Mouse (Mus musculus): ENCODE results near the gene Pom121l2. TPM values are rescaled to one million over a fixed set of nuclear protein-coding genes. Genes with fewer than 3 reads are reported as not detected.

Pom121l2 gene
- polyA plus RNA-seq, 1 experiment from 2014 or later, result not detected

DNA sequence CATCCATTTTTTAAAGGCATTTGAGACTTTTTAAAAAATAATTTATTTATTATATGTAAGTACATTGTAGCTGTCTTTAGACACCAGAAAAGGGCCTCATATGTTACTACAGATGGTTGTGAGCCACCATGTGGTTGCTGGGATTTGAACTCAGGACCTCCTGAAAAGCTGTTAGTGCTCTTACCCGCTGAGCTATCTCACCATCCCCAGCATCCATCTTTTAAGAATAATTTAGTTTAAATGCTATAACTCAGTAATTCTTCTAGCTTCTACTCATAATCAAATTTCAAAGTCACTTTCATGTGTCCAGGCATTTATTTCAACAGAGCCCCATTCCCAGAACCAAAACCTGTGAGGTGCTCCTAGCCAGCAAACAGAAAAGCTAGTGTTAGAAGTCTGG is 37.4 kb upstream of the Pom121l2 start:
- Histone ChIP-seq H3K9me3 (ENCODE audit: control insufficient read depth, low read length) (no peaks in the 10 kb centered on the region), H3K36me3 (ENCODE audit: control insufficient read depth, insufficient read depth, low read length) (peaks cover 2% of the 10 kb centered on the region), H3K4me1 (ENCODE audit: control insufficient read depth, insufficient read depth, low read length) (peaks cover 6% of the 10 kb centered on the region; the same call in 1 of the 2 replicates), H3K4me3 (replicated peaks; ENCODE audit: low read depth, low read length) (no peak overlapping the region), H3K27me3 (ENCODE audit: control insufficient read depth, insufficient read depth, low read length) (no peaks in the 10 kb centered on the region), H3K9ac (replicated peaks; ENCODE audit: low read length) (no peak overlapping the region), H3K4me2 (ENCODE audit: low read length) (no peak overlapping the region), H3K27ac (replicated peaks; ENCODE audit: low read depth, low read length) (no peak overlapping the region)
- DNase-seq (no peak), ATAC-seq (ENCODE audit: low FRiP score, low TSS enrichment) (no peak)
- 65% methylated on average over 1 of the region's 1 CpGs for WGBS

GRCm38 (mm10) chr13:21944592-21944925 is 36.4 kb upstream of the Pom121l2 start:
- peaks cover 7% of the 10 kb centered on the region for H3K36me3 ChIP-seq (ENCODE audit: control insufficient read depth, insufficient read depth, low read length)
- ATAC-seq (ENCODE audit: low FRiP score, low TSS enrichment), result no peak; the same call in 1 of the 2 replicates
- peak overlapping the region; percentile 68 for H3K4me2 ChIP-seq (ENCODE audit: low read length)
- no peak overlapping the region; the same call in 1 of the 2 replicates for H3K27ac ChIP-seq (replicated peaks; ENCODE audit: low read depth, low read length)
- DNase-seq, result no peak
- H3K4me3 ChIP-seq (replicated peaks; ENCODE audit: low read depth, low read length), result peak overlapping the region; percentile 77
- peaks cover 6% of the 10 kb centered on the region; the same call in 1 of the 2 replicates for H3K4me1 ChIP-seq (ENCODE audit: control insufficient read depth, insufficient read depth, low read length)
- no peaks in the 10 kb centered on the region for H3K27me3 ChIP-seq (ENCODE audit: control insufficient read depth, insufficient read depth, low read length)
- H3K9ac ChIP-seq (replicated peaks; ENCODE audit: low read length), result peak overlapping the region; percentile 77; the same call in 1 of the 2 replicates
- H3K9me3 ChIP-seq (ENCODE audit: control insufficient read depth, low read length), result no peaks in the 10 kb centered on the region
- 1% methylated on average over 7 of the region's 7 CpGs for WGBS

DNA sequence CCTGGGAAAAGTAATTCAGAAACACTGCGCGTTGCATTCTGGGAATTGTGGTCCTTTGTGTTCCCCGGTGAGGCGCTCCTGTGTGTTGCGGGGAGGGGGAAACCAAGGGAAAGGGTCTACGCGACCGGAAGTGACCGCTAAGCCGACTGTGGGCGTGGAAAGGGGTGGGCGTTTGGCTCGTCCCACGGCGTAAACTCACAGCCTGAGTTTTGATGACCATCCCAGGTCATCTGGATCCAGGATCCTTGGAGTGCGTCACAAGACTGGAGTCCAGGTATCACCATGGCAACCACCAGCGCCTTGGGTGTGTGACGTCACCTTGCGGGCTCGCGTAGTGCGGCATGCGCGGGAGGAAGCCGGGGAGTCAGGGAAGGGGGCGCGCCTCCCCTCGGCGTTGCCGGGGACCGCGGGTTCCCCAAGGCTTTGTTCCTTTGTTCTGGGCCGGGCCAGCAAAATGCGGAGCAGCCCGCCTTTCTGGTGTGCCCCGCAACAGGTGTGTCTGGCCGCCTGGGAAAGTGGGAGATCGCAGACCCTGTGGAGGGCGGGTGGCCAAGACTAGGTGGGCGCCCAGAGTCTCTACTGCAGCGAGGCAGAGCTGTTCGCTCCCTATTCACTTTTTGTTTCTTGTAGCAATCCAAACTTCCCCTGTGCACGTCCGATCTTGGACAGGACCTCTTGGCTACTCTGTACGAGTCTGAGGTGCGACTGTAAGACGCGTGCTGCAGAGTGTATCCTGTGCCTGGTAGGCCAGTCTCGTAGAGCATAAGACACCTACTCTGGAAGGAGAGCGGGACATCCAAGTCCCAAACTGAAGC is 35.9 kb upstream of the Pom121l2 start, which contains the start of gene Zfp184:
Zfp184 (plus strand) TSS at position 169 of the 815 bp plus-strand sequence.
- Histone ChIP-seq H3K4me2 (ENCODE audit: low read length) (peak within 1 kb of the TSS; percentile 68), H3K9ac (replicated peaks; ENCODE audit: low read length) (peak within 1 kb of the TSS; percentile 77)

DNA sequence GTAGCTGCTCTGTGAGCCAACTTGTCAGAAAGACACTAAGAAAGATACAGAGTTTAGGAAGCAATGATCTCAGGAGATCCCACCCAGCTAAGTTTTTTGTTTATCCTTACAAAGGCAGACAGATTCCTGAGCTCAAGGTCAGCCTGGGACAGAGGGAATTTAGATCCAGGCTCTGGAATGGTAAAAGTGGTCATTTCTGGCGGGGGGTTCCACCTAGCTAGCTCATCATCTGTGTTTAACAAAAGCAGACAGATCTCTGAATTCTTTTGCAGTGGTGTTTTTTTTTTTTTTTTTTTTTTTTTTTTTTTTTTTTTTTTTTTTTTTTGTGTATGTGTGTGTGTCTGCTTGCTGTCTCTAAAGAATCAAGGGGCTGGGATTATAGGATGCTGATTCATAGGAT is 11.7 kb upstream of the Pom121l2 start:
- Histone ChIP-seq H3K36me3 (ENCODE audit: control insufficient read depth, insufficient read depth, low read length) (peaks cover under 1% of the 10 kb centered on the region; the same call in 1 of the 2 replicates), H3K27me3 (ENCODE audit: control insufficient read depth, insufficient read depth, low read length) (no peaks in the 10 kb centered on the region)
- 39% methylated on average over 1 of the region's 1 CpGs for WGBS

More for the DNA sequence above, 35.9 kb upstream of the Pom121l2 start, which contains the start of gene Zfp184:
- Histone ChIP-seq H3K9me3 (ENCODE audit: control insufficient read depth, low read length) (no peaks in the 10 kb centered on the region), H3K27ac (replicated peaks; ENCODE audit: low read depth, low read length) (peak within 1 kb of the TSS; percentile 68), H3K4me3 (replicated peaks; ENCODE audit: low read depth, low read length) (peak within 1 kb of the TSS; percentile 77), H3K27me3 (ENCODE audit: control insufficient read depth, insufficient read depth, low read length) (no peaks in the 10 kb centered on the region), H3K4me1 (ENCODE audit: control insufficient read depth, insufficient read depth, low read length) (peaks cover 6% of the 10 kb centered on the region; the same call in 1 of the 2 replicates), H3K36me3 (ENCODE audit: control insufficient read depth, insufficient read depth, low read length) (peaks cover 13% of the 10 kb centered on the region)
- DNase-seq, result peak; percentile 98
- WGBS, result under 1% methylated on average over 50 of the region's 50 CpGs
- ATAC-seq (ENCODE audit: low FRiP score, low TSS enrichment), result peak; percentile 94

GRCm38 (mm10) chr13:21969816-21970215 is 11.2 kb upstream of the Pom121l2 start:
- DNase-seq, result no peak
- H3K4me3 ChIP-seq (replicated peaks; ENCODE audit: low read depth, low read length), result no peak overlapping the region
- no peaks in the 10 kb centered on the region for H3K36me3 ChIP-seq (ENCODE audit: control insufficient read depth, insufficient read depth, low read length)
- H3K4me1 ChIP-seq (ENCODE audit: control insufficient read depth, insufficient read depth, low read length), result no peaks in the 10 kb centered on the region
- no peaks in the 10 kb centered on the region for H3K9me3 ChIP-seq (ENCODE audit: control insufficient read depth, low read length)
- no peak overlapping the region for H3K27ac ChIP-seq (replicated peaks; ENCODE audit: low read depth, low read length)
- WGBS, result 69% methylated on average over 2 of the region's 2 CpGs
- no peak overlapping the region for H3K9ac ChIP-seq (replicated peaks; ENCODE audit: low read length)
- no peak overlapping the region for H3K4me2 ChIP-seq (ENCODE audit: low read length)
- H3K27me3 ChIP-seq (ENCODE audit: control insufficient read depth, insufficient read depth, low read length), result no peaks in the 10 kb centered on the region
- no peak for ATAC-seq (ENCODE audit: low FRiP score, low TSS enrichment)

More for the DNA sequence above, 11.7 kb upstream of the Pom121l2 start:
- ATAC-seq (ENCODE audit: low FRiP score, low TSS enrichment) (no peak), DNase-seq (no peak)
- Histone ChIP-seq H3K27ac (replicated peaks; ENCODE audit: low read depth, low read length) (no peak overlapping the region), H3K4me1 (ENCODE audit: control insufficient read depth, insufficient read depth, low read length) (no peaks in the 10 kb centered on the region), H3K9ac (replicated peaks; ENCODE audit: low read length) (no peak overlapping the region), H3K4me3 (replicated peaks; ENCODE audit: low read depth, low read length) (no peak overlapping the region), H3K9me3 (ENCODE audit: control insufficient read depth, low read length) (no peaks in the 10 kb centered on the region), H3K4me2 (ENCODE audit: low read length) (no peak overlapping the region)

- no peak overlapping the region for H3K4me2 ChIP-seq (ENCODE audit: low read length)
- no peak overlapping the region for H3K27ac ChIP-seq (replicated peaks; ENCODE audit: low read depth, low read length)
- H3K9ac ChIP-seq (replicated peaks; ENCODE audit: low read length), result no peak overlapping the region
- no peaks in the 10 kb centered on the region for H3K27me3 ChIP-seq (ENCODE audit: control insufficient read depth, insufficient read depth, low read length)
- no peaks in the 10 kb centered on the region for H3K9me3 ChIP-seq (ENCODE audit: control insufficient read depth, low read length)
- no peak for ATAC-seq (ENCODE audit: low FRiP score, low TSS enrichment)
- H3K4me1 ChIP-seq (ENCODE audit: control insufficient read depth, insufficient read depth, low read length), result no peaks in the 10 kb centered on the region
- peak; percentile 2 for DNase-seq
- H3K4me3 ChIP-seq (replicated peaks; ENCODE audit: low read depth, low read length), result no peak overlapping the region
- no peaks in the 10 kb centered on the region for H3K36me3 ChIP-seq (ENCODE audit: control insufficient read depth, insufficient read depth, low read length)
- 38% methylated on average over 3 of the region's 3 CpGs for WGBS
Observed at GRCm38 (mm10) chr13:21971641-21972040, 9.4 kb upstream of the Pom121l2 start.

DNA sequence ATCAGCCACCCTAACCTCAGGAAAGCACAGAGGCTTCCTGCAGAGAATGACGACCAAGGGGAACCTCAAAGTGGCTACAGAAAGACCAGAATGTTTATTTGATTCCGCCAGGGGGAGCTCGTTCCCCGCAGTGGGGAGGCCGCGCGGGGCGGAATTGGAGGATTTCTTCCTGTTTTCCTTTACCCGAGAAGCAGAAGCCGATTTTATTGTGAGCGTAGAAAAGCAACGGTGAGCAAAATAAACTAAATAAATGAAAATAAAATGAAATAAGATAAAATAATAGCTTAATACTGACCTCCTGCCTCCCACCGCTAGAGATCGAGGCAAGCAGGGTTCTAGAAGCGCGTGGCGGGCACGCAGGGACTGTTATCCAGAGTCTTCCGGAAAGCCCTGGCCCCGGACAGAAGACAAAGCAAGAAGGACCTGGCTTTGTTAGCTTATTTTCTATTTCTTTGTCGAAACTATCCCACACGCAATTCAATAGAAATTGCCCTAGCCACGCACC is 6.7 kb upstream of the Pom121l2 start:
- peak overlapping the region; percentile 84 for H3K27ac ChIP-seq (replicated peaks; ENCODE audit: low read depth, low read length)
- no peaks in the 10 kb centered on the region for H3K9me3 ChIP-seq (ENCODE audit: control insufficient read depth, low read length)
- peak; percentile 96 for DNase-seq
- H3K9ac ChIP-seq (replicated peaks; ENCODE audit: low read length), result peak overlapping the region; percentile 74
- no peaks in the 10 kb centered on the region for H3K4me1 ChIP-seq (ENCODE audit: control insufficient read depth, insufficient read depth, low read length)
- peaks cover 7% of the 10 kb centered on the region for H3K27me3 ChIP-seq (ENCODE audit: control insufficient read depth, insufficient read depth, low read length)
- H3K4me3 ChIP-seq (replicated peaks; ENCODE audit: low read depth, low read length), result peak overlapping the region; percentile 58
- H3K36me3 ChIP-seq (ENCODE audit: control insufficient read depth, insufficient read depth, low read length), result no peaks in the 10 kb centered on the region
- H3K4me2 ChIP-seq (ENCODE audit: low read length), result peak overlapping the region; percentile 51
- WGBS, result 0% methylated on average over 23 of the region's 23 CpGs
- peak; percentile 85 for ATAC-seq (ENCODE audit: low FRiP score, low TSS enrichment)

DNA sequence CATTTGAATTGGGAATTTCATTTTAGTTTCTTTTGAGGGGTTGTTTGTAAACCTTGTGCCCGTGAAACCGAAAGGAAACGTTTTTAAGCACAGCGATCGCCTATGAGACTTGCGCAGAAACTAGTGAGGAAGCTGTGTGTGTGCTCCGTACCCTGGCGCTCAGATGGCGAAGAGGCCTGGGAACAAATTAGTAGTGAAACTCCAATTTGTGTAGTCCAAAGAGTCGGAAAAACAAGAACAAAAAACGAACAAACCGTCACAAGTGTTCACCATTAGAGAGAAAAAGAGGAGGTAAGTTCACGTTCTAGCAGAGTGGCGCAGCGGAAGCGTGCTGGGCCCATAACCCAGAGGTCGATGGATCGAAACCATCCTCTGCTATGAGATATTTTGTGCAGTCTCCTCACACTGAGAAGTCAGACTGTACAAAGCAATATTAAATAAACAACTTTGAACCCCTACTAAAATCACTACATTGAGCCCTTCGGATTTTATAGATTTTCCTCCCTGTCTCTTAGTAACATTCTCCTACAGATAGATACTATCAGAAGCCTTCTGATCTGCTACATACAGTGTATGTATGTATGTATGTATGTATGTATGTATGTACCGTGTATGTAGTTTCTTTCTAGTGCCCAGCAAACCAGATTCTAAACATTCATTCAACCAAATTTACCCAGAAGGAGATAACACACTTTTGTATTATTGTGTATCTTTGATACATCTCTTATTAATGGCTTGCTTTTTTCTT is 6.1 kb upstream of the Pom121l2 start:
- H3K27me3 ChIP-seq (ENCODE audit: control insufficient read depth, insufficient read depth, low read length), result peaks cover 10% of the 10 kb centered on the region
- H3K4me3 ChIP-seq (replicated peaks; ENCODE audit: low read depth, low read length), result peak overlapping the region; percentile 58
- H3K9ac ChIP-seq (replicated peaks; ENCODE audit: low read length), result peak overlapping the region; percentile 74
- DNase-seq (peak; percentile 91), ATAC-seq (ENCODE audit: low FRiP score, low TSS enrichment) (peak; percentile 93)
- H3K9me3 ChIP-seq (ENCODE audit: control insufficient read depth, low read length), result no peaks in the 10 kb centered on the region
- peak overlapping the region; percentile 84 for H3K27ac ChIP-seq (replicated peaks; ENCODE audit: low read depth, low read length)
- WGBS, result 4% methylated on average over 20 of the region's 20 CpGs
- H3K4me1 ChIP-seq (ENCODE audit: control insufficient read depth, insufficient read depth, low read length), result no peaks in the 10 kb centered on the region
- no peaks in the 10 kb centered on the region for H3K36me3 ChIP-seq (ENCODE audit: control insufficient read depth, insufficient read depth, low read length)
- peak overlapping the region; percentile 51 for H3K4me2 ChIP-seq (ENCODE audit: low read length)

Data from midbrain, embryonic 14.5 days (tissue).